Mouse (Mus musculus) embryo, embryonic 11.5 days (tissue): ENCODE results near the gene Nrn1.

Experiments
- DNase-seq: peaks from one replicate; pipeline ENCODE4 v3.0.0-alpha.2; 2012; ENCODE audit warnings: low read depth, low spot score

The Nrn1 gene

DNA sequence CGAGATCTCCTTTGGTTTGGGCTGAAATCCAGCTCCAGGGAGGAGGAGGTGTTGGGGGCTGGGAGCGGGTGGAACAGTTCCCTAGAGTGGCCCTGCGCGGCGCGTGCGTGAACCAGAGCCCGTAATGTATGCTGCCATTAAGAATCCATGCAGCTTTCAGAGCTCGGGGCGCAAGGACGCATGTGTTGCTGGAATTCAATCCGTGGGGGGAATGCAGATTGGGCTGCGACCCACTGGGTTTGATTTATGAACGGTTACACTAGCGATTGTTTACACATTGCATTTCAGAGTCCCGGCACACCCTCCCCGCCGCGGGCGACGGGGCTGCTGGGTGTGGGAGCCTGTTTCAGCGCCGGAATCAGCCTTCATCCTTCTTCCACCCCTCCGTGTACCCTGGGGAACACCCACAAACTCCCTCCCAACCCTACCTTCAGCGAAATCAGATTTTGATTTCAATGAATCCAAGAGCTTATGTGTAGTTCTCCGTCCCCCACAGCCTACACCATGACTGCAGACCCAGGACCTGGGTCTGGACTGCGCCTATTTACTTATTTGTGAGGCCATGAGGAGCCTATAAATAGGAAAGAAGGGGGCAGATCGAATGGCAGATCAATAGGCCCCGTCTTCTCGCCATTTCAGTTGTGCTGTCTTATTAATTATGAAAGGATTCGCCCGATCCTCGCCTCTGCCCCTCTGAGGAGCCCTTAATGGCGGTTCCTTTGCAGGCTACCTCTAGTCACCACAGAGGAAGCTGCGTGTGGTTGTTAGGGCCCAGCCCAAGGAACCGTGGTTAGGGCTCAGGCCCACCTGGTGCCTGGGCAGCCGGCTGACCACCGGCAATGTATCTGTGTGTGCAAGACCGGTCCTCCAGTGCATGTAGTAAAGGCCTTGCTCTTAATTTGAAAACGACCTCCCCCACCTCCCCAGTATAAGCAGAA, 10.1 kb downstream of the Nrn1 start:
- no peak for DNase-seq

DNA sequence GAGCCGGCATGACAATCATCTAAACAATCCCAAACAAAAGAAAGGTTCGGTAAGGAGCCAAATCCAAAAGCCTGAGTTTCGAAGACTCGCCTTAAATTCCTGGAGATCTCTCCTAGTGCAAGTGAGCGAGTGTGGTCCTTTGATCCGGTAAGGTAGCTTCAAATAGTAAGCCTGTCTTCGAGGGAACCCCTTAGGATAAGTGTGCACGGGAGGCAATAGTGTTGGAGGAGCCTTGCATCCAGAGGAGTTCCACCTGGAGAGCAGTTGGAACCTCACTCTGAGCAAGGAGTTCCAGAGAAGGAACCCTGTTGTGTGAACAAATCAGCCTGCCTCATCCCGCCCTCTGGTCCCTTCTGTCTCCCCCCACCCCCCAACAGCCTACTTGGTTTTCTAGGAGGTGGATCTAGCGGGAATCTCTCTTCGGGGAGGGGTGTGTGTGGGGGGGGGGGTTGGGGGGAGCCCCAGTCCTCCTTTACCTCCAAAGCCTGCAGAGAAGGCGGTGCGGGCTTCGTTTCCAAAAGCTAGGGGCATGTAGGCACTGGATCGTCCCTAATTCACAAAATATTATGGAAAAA, 11.1 kb downstream of the Nrn1 start:
- DNase-seq, result no peak

DNA sequence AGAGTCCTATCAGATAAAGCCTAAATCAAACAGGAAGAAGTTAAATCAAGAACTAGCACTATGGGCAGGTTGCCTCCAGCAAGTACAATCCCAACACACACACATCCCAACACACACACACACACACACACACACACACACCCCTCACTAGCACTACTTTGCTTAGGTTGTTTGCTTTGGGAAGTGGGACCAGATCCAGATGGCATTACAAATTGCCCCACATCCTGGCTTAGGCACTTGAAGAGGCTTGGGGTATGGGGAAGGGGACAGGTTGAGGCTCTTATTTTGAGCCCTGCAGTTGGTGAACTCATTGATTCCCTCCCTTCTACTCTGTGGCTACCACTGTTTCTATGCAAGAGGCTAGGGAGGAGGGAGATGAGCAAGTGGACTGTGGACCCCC, 12.6 kb downstream of the Nrn1 start:
- no peak for DNase-seq

DNA sequence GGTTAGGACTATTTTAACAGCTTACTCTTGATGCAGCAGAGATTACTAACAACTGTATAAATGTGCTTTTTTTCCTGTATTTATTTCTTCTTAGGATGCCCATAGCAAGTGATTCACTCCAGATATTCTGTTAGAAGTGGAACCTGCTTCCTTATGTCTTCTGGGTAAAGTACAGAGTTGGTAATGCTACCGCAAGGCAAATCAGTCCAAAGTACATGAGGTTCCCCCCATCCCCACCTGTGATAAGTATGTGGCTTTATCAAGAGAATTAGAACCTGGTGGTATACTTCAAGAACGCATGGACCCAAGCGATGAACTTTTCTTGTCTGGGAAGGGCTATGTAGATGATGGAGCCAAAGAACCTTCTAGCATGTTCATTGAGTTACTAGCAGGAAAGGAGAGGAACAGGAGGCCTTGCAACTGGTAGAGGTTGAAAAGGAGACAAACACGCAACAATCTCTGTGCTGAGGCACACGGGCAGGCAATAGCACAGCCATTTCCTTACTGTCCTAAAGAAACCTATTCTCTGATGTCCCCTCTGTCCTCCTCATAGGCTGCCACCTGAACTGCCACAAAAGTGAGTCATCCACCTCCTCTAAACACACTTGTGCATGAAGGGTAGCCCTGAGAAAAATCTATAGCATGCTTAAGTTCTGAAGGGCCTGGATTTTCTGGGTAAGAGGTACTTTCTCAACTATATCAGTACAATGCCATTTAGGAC, 14.5 kb downstream of the Nrn1 start:
- no peak for DNase-seq

DNA sequence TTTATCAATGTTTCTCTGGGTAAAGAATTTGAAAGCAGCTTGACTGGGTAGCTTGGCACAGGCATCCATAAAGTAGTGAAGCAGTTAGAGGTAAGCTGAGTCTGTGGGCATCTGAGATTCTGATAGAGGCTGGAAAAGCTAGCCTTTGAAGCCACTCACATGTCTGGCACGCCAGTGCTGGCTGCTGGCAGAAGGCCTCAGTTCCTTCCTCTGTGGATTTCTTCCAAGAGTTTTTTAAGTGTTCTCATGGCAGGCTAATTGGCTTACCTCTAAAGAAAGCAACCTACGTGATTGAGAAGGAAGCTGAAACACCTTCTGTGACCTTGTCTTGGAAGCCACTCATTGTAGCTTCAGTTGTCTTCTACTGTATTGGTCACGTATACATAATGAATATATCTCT, 17.6 kb downstream of the Nrn1 start:
- DNase-seq, result no peak

DNA sequence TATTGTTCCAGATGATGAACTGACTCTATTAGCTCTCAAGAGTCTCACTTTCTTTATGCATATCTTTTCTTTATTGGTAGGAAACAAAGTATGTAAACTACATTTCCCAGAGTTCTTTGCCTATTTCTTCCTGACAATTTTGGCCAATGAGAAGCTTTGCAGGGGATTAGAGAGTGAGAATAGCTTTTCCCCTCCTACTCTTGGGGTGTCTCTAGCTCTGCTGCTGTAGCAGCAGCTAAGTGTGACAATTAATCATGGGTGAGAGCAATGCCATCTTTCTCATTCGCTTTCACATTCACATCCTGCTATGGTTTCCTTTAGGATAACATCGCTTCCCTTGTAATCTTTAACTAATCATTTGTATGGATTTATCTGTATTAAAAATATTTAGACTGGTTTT, 18.2 kb downstream of the Nrn1 start:
- DNase-seq, result no peak

DNA sequence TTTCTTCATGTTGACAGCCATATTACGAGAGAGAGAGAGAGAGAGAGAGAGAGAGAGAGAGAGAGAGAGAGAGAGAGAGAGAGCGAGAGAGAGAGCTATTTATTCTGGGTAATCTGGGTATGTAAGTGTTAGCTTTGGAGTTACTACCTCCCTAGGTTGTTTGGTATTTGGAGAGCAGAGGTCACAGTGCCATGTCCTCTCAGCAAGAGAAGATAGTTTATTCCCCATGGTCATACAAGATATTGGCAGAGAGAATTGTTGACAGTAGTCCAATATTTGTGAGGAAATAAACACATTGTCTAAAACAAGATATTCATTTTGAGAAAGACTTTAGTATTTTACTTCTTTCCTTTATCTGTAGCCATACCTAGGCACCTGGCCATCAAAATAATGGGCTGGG, 20.8 kb downstream of the Nrn1 start:
- no peak for DNase-seq

DNA sequence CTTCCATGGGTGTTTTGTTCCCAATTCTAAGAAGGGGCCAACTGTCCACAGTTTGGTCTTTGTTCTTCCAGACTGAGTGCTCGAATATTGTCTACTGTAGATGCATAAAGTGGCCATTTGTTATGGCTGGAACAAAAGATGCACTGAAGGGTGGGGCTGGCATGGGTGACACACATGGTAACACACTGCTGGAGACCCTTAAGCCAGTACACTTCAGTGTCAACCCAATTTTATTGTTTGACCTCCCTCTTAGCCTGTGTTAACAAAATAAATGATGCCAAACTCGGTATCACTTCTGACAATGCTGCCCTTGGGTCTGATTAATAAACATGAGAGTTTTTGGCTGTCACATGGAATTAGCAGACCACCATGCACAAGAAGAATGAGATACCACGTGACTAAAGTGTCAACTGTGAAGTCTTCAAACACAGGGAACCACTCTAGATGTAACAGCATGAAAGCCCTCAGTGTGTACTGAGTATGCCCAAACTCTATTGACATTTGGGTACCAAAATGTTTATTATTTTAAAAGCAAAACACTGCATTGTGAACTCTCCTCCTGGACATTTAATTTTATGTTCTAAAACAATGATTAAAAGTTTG, 27.7 kb downstream of the Nrn1 start:
- no peak for DNase-seq

DNA sequence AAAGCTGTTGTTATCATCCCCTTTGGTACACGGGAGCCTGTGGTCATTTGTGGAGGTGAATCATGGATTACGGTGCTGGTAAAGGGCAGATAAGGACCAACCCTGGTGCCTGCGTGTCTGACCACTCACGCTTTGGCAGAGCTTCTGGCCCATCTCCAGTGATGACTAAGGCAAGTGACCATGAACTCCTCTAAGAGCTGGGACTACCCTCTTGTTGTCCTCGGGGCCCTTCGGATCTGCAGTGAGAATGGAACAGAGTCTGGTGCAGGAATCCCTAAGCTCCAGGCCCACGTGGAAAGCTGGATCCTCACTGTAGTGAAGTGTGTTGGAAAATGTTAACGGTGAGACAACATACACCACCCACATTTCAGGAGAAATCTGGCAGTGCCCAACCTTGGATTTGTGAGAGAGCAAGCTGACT, 38.6 kb downstream of the Nrn1 start:
- no peak for DNase-seq

DNA sequence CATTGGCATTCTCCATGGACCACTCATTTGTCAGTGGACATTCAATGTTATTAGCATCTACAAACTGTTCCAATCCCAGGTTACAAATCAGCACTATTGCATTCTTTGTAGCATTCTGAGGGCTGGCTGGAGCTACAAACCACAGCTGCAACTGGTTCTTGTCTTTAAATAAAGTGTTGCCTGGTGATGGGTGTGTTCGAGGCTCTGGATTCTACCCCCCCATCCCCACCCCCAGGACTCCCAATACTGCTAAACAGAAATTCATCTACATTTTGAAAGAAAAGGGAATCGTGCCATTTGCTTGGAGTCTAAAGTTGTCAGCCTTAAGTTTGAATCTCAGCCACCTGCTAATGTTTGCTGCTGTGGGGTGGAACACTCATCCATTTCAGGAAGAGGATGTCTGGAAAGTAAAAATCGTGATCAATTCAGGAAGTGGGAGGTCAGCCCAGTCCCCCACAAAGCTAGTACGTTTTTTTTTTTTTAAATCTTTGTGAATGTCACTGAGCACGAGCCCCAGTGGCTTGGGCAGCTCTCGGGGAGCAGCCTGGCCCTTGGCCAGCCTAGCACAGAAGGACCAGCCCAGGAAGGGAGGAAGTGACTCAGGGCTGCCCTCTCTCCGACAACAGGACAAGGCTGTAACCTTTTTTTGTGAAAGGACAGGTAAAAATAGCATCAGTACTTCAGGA, 39.3 kb downstream of the Nrn1 start:
- DNase-seq, result no peak

DNA sequence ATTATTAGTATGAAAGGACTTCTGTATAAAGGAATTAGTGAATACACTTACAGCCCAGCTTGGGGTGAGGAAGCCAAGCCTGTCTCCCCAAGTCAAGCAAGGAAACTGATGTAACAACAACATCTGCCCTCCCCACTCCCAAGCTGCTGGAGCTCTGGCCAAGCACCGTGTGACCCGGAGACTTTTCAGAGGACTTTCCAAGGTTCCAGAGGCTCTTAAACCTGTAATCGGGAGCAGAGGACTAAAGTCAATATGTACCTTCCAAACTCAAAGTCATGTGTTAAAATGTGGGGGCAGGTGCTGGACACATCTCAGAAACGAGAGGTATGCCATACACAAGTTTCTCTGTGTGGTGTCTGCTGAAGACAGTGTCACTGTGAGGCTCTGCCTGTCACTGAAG, 51.4 kb downstream of the Nrn1 start:
- DNase-seq, result no peak

DNA sequence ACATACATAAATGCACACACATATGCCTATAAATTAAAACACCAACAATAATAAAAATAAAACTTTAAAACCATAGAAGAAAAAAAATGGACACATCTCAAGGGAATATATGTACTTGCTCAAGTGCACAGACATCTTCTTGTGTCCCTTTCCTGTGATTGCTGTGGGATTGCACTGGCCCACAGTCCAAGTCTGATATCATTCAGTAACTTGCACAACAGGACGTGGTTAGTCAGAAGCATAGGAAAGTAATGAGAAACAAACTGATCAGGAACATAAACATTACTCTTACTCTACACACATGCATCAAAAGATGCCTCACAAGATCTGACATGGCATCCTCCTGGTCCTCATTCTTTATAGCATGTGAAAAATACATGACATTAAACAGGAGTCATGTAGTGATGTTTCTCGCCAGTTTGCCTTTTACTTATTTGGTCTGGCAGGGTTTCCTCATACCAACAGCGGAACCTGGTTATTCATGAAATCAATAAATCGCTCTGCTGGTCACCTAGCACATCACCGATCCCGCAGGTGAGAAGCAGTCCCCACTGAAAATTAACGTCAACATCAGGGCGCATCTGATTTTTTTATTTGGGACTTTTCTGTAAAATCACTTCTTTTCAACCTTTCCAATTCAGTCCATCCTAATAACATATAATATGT, 54.1 kb downstream of the Nrn1 start:
- no peak for DNase-seq

DNA sequence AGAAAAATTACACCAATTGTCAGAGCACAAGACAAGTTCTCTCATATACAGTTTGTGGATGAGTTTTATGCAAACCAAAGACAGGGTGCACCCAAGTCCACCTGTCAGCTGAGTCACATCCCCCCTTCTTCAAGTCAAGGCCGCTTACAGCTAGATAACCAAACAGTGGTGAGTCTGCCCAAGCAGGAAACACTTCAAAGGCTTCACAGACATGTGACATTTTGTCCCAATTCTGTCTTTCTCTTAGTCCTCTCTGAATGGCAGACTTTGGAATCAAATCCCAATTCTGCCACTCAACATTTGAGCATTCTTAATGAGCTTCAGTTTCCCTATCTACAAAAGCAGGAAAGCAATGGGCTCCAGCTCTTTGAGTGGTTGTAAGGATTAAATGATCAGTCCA, 55.6 kb downstream of the Nrn1 start:
- DNase-seq, result no peak
